Mouse (Mus musculus) adrenal gland (tissue): ENCODE results near the gene Dynlrb1.

Source experiments
- intact Hi-C: fragments of 180-260 bp; cut with DNase I; formaldehyde crosslinking; loops from one replicate; pipeline ENCODE4 v1.15.1; 2025

The Dynlrb1 gene

DNA sequence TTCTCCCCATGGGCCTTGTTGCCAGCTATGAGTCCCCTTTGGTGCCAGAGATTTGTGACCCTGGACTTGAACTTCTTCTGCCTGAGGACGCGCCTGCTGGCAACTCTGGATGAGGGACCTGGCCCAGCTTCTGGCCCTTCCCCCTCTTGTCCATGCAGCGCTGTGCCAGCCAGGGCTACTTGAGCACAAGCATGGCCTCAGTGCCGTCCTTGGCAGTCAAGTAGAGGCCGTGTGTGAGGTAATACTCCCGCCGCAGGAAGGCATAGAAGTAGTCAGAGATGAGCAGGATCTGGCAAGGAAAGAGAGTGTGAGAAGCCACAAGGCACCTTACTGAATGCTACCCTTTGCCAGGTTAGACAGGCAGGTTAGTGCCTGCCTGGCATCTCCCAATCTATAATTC lies 42.0 kb downstream of the Dynlrb1 start:
- intact Hi-C loops, result loop anchor here (5.0 kb wide), 1 partner anchor 36 kb away; no protein-coding TSS in a partner anchor

DNA sequence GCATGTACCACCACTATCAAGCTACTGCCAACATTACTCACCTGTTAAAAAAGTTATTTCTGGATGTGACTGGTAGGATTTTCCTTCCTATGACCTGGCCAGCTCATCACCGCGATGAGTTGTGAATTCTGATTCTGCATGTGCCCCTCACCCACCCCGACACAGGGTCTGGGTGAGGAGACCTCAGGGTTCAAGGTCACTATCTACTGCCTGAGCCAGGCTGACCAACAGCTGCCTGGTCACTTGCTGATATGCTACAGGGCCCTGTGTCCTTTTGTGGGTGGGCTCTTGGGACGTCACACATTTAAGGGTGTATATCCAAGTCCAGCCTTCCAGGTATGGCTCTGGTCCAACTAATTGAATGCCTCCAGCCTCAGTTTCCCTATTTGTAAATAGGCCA lies 42.8 kb downstream of the Dynlrb1 start:
- intact Hi-C loops, result loop anchor here (5.0 kb wide), 1 partner anchor 37 kb away; no protein-coding TSS in a partner anchor

DNA sequence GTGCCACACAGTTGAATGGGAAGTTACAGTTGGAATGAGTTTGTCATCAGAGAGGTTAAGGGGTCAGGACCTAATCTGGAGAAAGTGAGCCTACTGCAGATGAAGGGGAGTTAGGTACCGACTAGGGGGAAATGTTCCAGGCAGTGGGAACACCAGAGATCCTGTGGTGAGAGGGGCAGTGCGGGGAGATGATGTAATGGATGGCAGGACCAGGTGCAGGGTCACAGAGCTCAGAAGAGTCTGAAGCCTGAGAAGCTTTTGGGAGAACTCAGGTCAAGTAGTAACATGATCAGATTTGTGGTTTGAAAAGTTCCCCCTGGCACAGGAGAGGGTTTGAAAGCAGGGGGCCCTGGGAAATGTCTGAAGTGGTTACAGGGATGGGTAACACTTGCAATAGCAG lies 43.8 kb downstream of the Dynlrb1 start:
- intact Hi-C loops, result no loop called here

DNA sequence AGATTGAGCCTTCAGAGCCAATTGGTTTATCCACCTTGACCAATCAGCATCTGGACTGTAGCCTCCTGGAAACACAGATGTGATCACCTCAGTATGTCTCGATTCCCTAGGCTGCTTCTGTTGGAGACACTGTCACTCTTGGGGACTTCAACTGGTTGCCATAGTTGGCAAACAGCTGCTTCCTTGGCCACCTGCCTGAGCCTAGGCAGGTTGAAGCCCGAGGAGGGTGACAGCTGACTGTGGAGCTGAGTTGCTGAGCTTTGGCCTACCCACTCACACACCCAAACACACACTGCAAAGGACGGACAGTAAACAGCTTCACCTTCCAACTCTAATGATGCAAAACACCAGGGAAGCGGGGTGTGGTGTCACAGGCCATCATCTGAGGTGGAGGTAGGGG lies 47.5 kb downstream of the Dynlrb1 start:
- intact Hi-C loops, result no loop called here

DNA sequence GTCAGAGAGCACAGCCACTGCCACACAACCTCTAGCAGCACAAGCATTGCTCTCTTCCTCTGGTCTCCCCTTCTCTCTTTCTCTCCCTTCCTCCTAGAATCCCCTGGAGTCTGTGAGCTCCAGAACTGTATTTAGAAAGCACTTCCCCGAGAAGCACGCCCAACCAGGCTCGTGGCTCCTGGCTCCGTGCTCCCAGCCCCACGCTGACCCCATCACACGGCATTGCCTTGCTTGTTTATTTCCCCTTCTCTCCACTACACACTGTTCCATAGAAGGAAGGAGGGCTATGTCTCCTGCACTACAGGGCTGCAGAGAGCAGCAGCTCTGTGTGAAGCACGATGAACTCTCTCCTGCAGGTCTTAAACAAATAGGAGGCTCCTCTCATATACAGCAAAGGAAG lies 48.3 kb downstream of the Dynlrb1 start:
- intact Hi-C loops, result no loop called here

DNA sequence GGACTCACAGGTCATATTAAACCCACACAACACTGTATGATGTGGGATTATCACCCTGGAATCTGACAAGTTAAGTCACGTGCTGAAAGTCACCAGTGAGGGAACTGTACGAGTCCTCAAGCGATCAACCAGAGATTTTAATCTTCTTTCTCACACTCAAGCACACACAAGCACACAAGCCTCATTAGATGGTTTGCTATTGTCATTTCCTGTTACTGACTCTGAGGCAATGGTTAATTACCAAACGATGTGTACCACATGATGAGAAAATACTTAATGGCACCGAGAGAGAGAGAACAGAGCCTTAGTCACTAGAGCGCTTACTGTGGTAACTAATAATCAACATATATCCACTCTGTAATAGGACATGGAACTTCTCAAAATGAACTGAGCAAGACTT lies 49.4 kb downstream of the Dynlrb1 start:
- intact Hi-C loops, result no loop called here

DNA sequence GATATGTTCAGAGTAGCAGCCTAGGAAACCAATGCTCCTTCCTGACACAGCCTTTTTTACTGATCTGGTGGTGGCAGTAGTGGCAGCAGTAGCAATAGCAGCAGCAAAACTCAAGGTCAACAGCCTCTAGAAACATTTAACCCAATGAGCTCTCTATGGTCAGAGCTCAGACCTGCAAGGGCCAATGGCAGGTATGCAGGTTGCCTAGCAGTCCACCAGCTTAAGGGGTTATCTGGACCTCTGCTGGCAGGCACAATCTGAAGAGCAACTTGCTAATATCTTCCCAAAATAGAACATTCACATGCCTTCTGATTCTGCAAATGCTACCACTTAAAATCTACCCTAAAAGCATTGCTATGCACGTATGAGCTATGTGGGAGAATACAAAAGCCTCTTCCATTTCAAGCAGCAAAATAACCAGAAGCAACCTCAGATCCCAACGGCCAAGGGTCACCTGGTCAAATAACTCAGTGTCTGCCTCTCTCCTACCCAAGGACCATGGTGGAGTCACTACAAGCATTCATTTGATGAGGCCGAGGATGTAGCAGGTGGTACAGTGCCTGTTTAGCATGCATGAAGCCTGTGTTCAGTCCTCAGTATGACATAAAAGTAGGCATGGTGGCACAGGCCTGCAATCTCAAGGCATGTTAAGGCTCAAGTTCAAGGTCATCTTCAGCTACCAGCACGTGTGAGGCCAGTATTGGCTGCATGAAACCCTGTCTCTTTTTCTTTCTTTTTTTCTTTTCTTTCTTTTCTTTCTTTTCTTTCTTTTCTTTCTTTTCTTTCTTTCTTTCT lies 51.3 kb downstream of the Dynlrb1 start:
- intact Hi-C loops, result no loop called here

DNA sequence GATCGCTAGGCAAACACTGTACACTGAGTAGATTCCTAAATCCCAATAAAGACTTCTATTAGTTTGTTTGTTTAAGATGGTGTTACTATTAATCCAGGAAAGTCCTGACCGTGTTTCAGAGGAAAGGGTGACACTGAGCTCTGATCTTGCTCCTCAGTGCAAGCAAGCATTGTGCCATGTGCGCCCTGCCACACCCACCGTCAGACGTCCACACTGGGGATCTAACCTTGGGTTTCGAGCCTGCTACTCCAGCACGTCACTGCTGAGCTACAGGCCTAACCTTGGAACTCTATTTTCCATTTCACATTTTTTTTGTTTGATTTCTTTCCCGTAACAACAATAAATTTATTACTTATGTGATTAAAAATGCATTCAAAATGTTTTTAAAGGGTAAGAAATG lies 53.7 kb downstream of the Dynlrb1 start:
- intact Hi-C loops, result loop anchor here (5.0 kb wide), 1 partner anchor 97 kb away; no protein-coding TSS in a partner anchor

DNA sequence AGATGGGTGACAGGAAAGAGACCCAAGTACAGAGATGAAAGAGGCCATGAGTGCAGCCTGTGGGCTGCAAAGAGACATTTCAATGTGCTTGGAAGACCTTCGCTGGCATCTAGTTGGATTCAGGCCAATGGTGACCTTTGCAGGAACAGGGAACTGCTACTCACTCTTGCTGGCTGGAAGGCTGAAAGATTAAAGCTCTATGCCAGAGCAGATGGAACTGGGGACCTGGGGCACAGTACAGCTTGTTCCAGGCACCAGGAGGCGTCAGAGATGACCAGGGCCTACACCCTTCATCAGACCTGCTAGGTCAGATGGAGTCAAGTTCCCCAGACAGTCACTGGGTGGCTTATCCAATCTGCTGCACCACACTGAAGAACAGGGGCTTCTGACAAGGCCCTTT lies 57.0 kb downstream of the Dynlrb1 start:
- intact Hi-C loops, result loop anchor here (5.0 kb wide), 1 partner anchor 94 kb away; no protein-coding TSS in a partner anchor

DNA sequence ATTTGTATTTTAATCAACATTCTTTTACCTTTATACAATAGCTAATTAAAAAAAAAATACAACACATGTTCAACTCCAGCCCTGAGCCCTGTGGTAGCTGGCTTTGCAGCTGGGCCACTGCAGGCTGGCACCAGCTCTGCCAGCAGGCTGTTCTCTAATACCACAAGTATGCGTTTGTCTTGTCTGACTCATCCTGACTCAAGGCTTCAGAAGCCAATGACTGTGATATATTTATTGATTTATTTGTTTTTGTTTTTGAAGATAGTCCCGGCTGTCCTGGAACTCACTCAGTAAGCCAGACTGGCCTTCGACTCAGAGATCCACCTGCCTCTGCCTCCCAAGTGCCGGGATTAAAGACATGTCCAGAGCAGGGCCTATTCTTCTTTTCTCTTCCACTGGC lies 57.6 kb downstream of the Dynlrb1 start:
- intact Hi-C loops, result loop anchor here (5.0 kb wide), 1 partner anchor 93 kb away; no protein-coding TSS in a partner anchor

DNA sequence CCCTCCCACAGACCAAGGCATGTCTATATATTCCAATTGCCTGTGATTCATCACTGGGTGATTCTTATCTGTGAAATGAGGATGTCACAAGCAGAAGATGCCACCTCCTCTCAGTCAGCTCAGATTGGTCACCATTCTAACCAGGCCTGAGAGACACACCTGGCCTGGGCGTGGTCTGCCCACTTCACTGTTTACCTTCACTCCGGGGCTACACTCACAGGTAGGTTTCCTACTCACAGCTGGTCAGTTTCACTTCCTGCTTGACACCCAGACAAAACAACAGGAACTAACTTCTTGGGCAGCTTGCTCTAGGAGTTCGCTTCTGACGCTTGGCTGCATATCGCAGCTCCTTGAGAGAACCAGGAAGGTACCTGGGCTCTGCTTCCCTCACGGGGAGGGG lies 59.1 kb downstream of the Dynlrb1 start:
- intact Hi-C loops, result no loop called here

DNA sequence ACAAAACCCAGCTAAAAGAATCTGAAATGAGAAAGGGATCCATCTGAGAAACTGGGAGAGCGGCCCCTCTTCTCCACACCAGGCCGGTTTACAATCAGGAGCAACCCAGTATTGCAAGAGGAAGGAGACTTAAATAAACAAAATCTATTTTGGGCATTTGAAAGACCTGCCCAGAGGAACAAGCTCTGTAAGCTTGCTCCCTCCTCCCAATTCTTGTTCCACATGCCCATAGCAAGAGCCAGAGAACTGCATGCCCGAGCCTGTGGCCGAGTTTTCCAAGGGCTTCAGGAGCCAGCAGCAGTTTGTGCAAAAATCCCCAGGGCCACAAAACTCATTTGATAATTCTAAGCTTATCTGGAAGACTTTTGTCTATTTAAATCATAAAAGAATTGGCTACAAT lies 63.2 kb downstream of the Dynlrb1 start:
- intact Hi-C loops, result no loop called here
